Comparison of ENCODE assay signal across 27 mouse cellular contexts in genomic region chr8:92272073-92272472, GRCm38 (mm10).
A peak's percentile ranks its signal among the peaks of the same experiment; 100 is the strongest.
DNase-seq lines count a peak whose midpoint lies in the region; ATAC-seq lines count a peak whose summit lies in the region.
"Had no signal": no experiment of that assay in that cellular context is flagged by ENCODE, and none has a peak within 500 bp of the region (broad histone marks: within the 10 kb centered on the region; RNA-seq: fewer than 3 reads in every experiment).

No protein-coding gene starts in this region.

- H3K9me3 ChIP-seq in heart, embryonic 11.5 days (replicated peaks; ENCODE audit: control insufficient read depth, low read length): no peaks in the 10 kb centered on the region

- intact Hi-C loops in gastrocnemius, postnatal 14 days (cut with DNase I; ENCODE audit: low total_unique reads): no loop called here

- WGBS in heart, embryonic 11.5 days (ENCODE audit: insufficient replicate concordance): 75% methylated on average over 5 of the region's 5 CpGs

- peak; percentile 59 for DNase-seq in heart, adult 11 months
- DNase-seq in 3134 (ENCODE audit: extremely low read depth, insufficient read length, low spot score) (peak; percentile 20), 3T3-L1 (ENCODE audit: low read depth, low spot score) (peak; percentile 64)
- DNase-seq in gastrocnemius, postnatal 10 days: no peak
- DNase-seq in gastrocnemius, postnatal 14 days: no peak
- no peak for DNase-seq in spleen, postnatal 10 days (ENCODE audit: low spot score in 2 of 2)
- DNase-seq: adrenal gland, adult 8-10 months; adrenal gland, postnatal 25 days; cerebellum, adult 2 months; cerebellum, adult 9-11 months; cerebellum, postnatal 25 days; embryo, embryonic 11 days; forebrain, postnatal 0 days; gastrocnemius, adult 2 months; gastrocnemius, postnatal 36 days; heart, postnatal 10 days; heart, postnatal 36 days had no signal

- no peaks in the 10 kb centered on the region for H3K36me3 ChIP-seq in heart, embryonic 11.5 days (ENCODE audit: control insufficient read depth, insufficient read depth, low read length)
- H3K36me3 ChIP-seq: heart, embryonic 12.5 days; heart, embryonic 15.5 days; hindbrain, embryonic 10.5 days; hindbrain, embryonic 13.5 days; intestine, embryonic 15.5 days had no signal

- no peak overlapping the region for H3K4me2 ChIP-seq in heart, embryonic 11.5 days
- H3K4me2 ChIP-seq: heart, embryonic 12.5 days; heart, embryonic 15.5 days; hindbrain, embryonic 13.5 days; intestine, embryonic 15.5 days had no signal

- ATAC-seq in heart, embryonic 11.5 days (replicated peaks; ENCODE audit: insufficient number of reproducible peaks, low FRiP score, low TSS enrichment): no peak
- peak; percentile 32; the same call in 1 of the 2 replicates for ATAC-seq in common myeloid progenitor, adult 5-6 weeks (replicated peaks; ENCODE audit: low read depth, poor library complexity, severe bottlenecking)
- ATAC-seq: activated CD4-positive, CD25-positive, alpha-beta regulatory T cell, adult 4 months; forebrain, embryonic 14.5 days; forebrain, postnatal 0 days; hindbrain, embryonic 16.5 days; intestine, embryonic 15.5 days had no signal

- H3K9ac ChIP-seq in heart, embryonic 11.5 days (ENCODE audit: low read depth, low read length): no peak overlapping the region
- H3K9ac ChIP-seq: forebrain, postnatal 0 days; heart, embryonic 12.5 days; heart, embryonic 15.5 days; hindbrain, embryonic 13.5 days; intestine, embryonic 15.5 days had no signal

- no peak overlapping the region for H3K27ac ChIP-seq in heart, embryonic 11.5 days (ENCODE audit: low read depth, low read length)
- H3K27ac ChIP-seq: gastrocnemius, adult 2 months; heart, embryonic 15.5 days; hindbrain, embryonic 10.5 days; hindbrain, embryonic 13.5 days; intestine, embryonic 15.5 days had no signal

- no peaks in the 10 kb centered on the region for H3K27me3 ChIP-seq in heart, embryonic 11.5 days (ENCODE audit: control insufficient read depth, insufficient read depth, low read length)
- H3K27me3 ChIP-seq: heart, embryonic 12.5 days; heart, embryonic 15.5 days; hindbrain, embryonic 13.5 days; intestine, embryonic 15.5 days had no signal

- no peaks in the 10 kb centered on the region for H3K4me1 ChIP-seq in heart, embryonic 11.5 days (ENCODE audit: control insufficient read depth, insufficient read depth, low read length)
- H3K4me1 ChIP-seq: heart, embryonic 12.5 days; heart, embryonic 15.5 days; hindbrain, embryonic 13.5 days; intestine, embryonic 15.5 days had no signal

- H3K4me3 ChIP-seq in heart, embryonic 11.5 days (ENCODE audit: low read depth, low read length): no peak overlapping the region
- H3K4me3 ChIP-seq: gastrocnemius, adult 2 months; heart, embryonic 12.5 days; heart, embryonic 15.5 days; hindbrain, embryonic 10.5 days; hindbrain, embryonic 13.5 days; intestine, embryonic 15.5 days had no signal

Comparison
In these comparisons a context has a peak if more than half of its experiments do, and no peak if none do; other contexts are left out.
1. DNase-seq: peak in heart, adult 11 months (single experiment), 3134 (single experiment) and 3T3-L1 (single experiment); none in gastrocnemius, postnatal 10 days (single experiment), gastrocnemius, postnatal 14 days (single experiment) and spleen, postnatal 10 days (0 of 2).